Mouse (Mus musculus) forebrain, embryonic 13.5 days (tissue): ENCODE measurements at regions not wholly inside any gene's neighbourhood (a gene's known extent, or its start where the extent isn't known, plus 50 kb on each side); places are given as distances from the start of the nearest gene placed in this dataset.
A peak's percentile ranks its signal among the peaks of the same experiment; 100 is the strongest.

Source experiments
- ATAC-seq: fragments of 200-750 bp; cut with Nextera tagmentation; 2 replicates; pipeline ENCODE4 v1.8.0; 2017
- H3K27ac ChIP-seq: fragments of 300-500 bp; sonication (generic); 2 replicates; pipeline ENCODE4 v1.5.1; 2015; ENCODE audit warnings: inconsistent platforms, mild to moderate bottlenecking, moderate library complexity
- H3K27me3 ChIP-seq: fragments of 300-500 bp; sonication (generic); 2 replicates; pipeline ENCODE4 v1.6.1; 2015; ENCODE audit warnings: mild to moderate bottlenecking, inconsistent platforms
- H3K36me3 ChIP-seq: fragments of 300-500 bp; sonication (generic); 2 replicates; pipeline ENCODE4 v1.6.1; 2015; ENCODE audit warnings: mild to moderate bottlenecking, inconsistent platforms; ENCODE audit not compliant: poor library complexity, severe bottlenecking
- H3K4me1 ChIP-seq: fragments of 300-500 bp; sonication (generic); 2 replicates; pipeline ENCODE4 v1.6.1; 2015; ENCODE audit warnings: inconsistent platforms
- H3K4me2 ChIP-seq: fragments of 300-500 bp; sonication (generic); 2 replicates; pipeline ENCODE4 v1.6.1; 2015; ENCODE audit warnings: inconsistent platforms, mild to moderate bottlenecking, moderate library complexity
- H3K4me3 ChIP-seq: fragments of 300-500 bp; sonication (generic); 2 replicates; pipeline ENCODE4 v1.5.1; 2015; ENCODE audit warnings: mild to moderate bottlenecking, inconsistent platforms
- H3K9ac ChIP-seq: fragments of 300-500 bp; sonication (generic); 2 replicates; pipeline ENCODE4 v1.6.1; 2015; ENCODE audit warnings: mild to moderate bottlenecking, inconsistent platforms
- H3K9me3 ChIP-seq: fragments of 300-500 bp; sonication (generic); replicated peaks from 2 replicates; pipeline ENCODE4 v1.6.1; 2016; ENCODE audit warnings: inconsistent platforms
- WGBS: fragments of 180-500 bp; shearing (Covaris S2); methylation state at CpG from one replicate; pipeline ENCODE4 v1.1.7; 2015; 5-methylcytosine and 5-hydroxymethylcytosine counted together

- WGBS, result 40% methylated on average over 3 of the region's 3 CpGs
- Histone ChIP-seq H3K4me3 (no peak overlapping the region), H3K36me3 (no peaks in the 10 kb centered on the region), H3K4me2 (no peak overlapping the region), H3K9me3 (no peaks in the 10 kb centered on the region), H3K9ac (no peak overlapping the region), H3K4me1 (peaks cover 5% of the 10 kb centered on the region; the same call in 1 of the 2 replicates), H3K27ac (no peak overlapping the region), H3K27me3 (no peaks in the 10 kb centered on the region)
- no peak for ATAC-seq
Observed at GRCm38 (mm10) chr3:101749841-101750240, 98.9 kb downstream of the Mab21l3 start.

DNA sequence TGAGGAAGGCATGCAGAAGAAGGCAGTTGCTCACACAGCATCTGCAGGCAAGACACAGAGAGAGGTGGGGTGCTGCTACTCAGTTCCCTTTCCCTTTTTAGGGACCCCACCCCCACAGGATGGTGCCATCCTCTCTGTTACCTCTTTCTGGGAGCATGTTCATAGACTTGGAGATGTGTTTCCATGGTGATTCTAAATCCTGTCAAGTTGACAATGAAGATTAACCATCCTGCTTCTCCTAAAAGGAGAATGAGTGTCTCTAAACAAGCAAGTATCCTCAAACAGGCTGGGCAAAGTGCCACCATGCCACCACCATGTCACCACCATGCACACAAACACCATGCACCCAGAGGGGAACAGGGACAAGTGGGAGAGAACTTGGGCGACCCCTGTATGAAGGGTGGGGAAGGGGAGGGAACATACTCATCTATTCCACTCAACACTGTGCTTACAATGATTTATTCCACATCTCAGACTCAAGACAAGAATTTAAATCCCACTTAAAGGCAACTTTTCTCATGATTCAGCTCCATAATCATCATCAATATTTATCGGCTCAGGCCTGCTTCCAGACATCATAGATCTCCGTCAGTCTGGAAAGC is 99.6 kb downstream of the Mab21l3 start:
- H3K27me3 ChIP-seq, result no peaks in the 10 kb centered on the region
- 64% methylated on average over 3 of the region's 3 CpGs for WGBS
- H3K27ac ChIP-seq, result no peak overlapping the region
- peaks cover 5% of the 10 kb centered on the region; the same call in 1 of the 2 replicates for H3K4me1 ChIP-seq
- no peak overlapping the region for H3K4me2 ChIP-seq
- ATAC-seq, result no peak
- H3K4me3 ChIP-seq, result no peak overlapping the region
- H3K9ac ChIP-seq, result no peak overlapping the region
- H3K36me3 ChIP-seq, result no peaks in the 10 kb centered on the region
- H3K9me3 ChIP-seq, result no peaks in the 10 kb centered on the region

GRCm38 (mm10) chr3:101748186-101748585 is 100.6 kb downstream of the Mab21l3 start:
- no peak for ATAC-seq

DNA sequence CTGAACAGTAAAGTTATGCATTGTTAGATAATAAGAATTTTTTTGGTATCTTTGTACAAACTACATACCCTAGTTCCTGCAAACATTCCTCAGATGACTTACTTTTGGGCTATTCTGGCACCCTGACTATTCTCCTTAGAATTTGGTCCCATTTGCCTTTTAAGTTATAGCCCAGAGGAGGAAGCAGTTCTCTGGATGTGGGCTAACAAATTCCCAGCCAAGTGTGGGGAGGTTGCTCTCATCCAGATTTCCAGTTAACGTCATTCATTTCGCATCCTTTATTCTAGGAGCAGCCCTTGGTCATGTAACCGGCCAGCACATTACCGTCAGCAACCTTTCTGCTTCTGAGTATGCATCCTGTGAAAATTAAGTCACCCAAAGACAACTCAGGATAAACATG is 107.9 kb downstream of the Mab21l3 start:
- ATAC-seq, result no peak
- Histone ChIP-seq H3K4me3 (no peak overlapping the region), H3K4me1 (no peaks in the 10 kb centered on the region), H3K9ac (no peak overlapping the region), H3K4me2 (no peak overlapping the region), H3K27me3 (no peaks in the 10 kb centered on the region), H3K9me3 (no peaks in the 10 kb centered on the region), H3K36me3 (no peaks in the 10 kb centered on the region), H3K27ac (no peak overlapping the region)
- 86% methylated on average over 4 of the region's 4 CpGs for WGBS

More at GRCm38 (mm10) chr3:101748186-101748585, 100.6 kb downstream of the Mab21l3 start:
- Histone ChIP-seq H3K27ac (no peak overlapping the region), H3K9ac (no peak overlapping the region), H3K9me3 (no peaks in the 10 kb centered on the region), H3K4me3 (no peak overlapping the region), H3K36me3 (no peaks in the 10 kb centered on the region), H3K4me2 (no peak overlapping the region), H3K27me3 (no peaks in the 10 kb centered on the region), H3K4me1 (peaks cover 5% of the 10 kb centered on the region; the same call in 1 of the 2 replicates)
- 48% methylated on average over 4 of the region's 4 CpGs for WGBS

DNA sequence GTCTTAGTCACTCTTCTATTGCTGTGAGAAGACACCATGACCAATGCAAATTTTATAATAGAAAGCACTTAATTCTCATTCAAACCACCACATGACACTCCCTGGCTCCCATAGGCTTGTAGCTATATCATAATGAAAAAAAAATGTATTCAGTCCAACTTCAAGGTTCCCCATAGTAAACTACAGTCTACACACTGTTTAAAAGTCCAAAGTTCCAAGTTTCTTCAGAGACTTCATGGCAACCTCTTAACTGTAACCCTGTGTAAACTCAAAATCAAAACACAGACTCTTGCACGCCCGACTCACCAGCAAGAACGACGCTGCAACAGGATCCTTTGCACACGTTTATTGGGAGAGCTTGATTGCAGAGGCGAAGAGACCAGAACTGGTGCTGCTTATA is 111.6 kb downstream of the Mab21l3 start:
- no peak overlapping the region for H3K4me2 ChIP-seq
- ATAC-seq, result no peak
- H3K9ac ChIP-seq, result no peak overlapping the region
- H3K27ac ChIP-seq, result no peak overlapping the region
- H3K4me3 ChIP-seq, result no peak overlapping the region
- no peaks in the 10 kb centered on the region for H3K4me1 ChIP-seq
- no peaks in the 10 kb centered on the region for H3K36me3 ChIP-seq
- WGBS, result 93% methylated on average over 6 of the region's 6 CpGs
- no peaks in the 10 kb centered on the region for H3K27me3 ChIP-seq
- peaks cover 9% of the 10 kb centered on the region for H3K9me3 ChIP-seq

- WGBS, result 93% methylated on average over 3 of the region's 3 CpGs
- ATAC-seq, result no peak
- H3K36me3 ChIP-seq, result no peaks in the 10 kb centered on the region
Observed at GRCm38 (mm10) chr3:101729044-101729443, 119.7 kb downstream of the Mab21l3 start.

GRCm38 (mm10) chr3:101722926-101723325 is 118.4 kb upstream of the Atp1a1 start:
- H3K9ac ChIP-seq, result no peak overlapping the region
- no peaks in the 10 kb centered on the region for H3K27me3 ChIP-seq
- H3K4me3 ChIP-seq, result no peak overlapping the region
- no peak overlapping the region for H3K4me2 ChIP-seq
- no peaks in the 10 kb centered on the region for H3K36me3 ChIP-seq
- ATAC-seq, result no peak
- 24% methylated on average over 6 of the region's 6 CpGs for WGBS
- H3K9me3 ChIP-seq, result no peaks in the 10 kb centered on the region
- H3K4me1 ChIP-seq, result no peaks in the 10 kb centered on the region
- H3K27ac ChIP-seq, result no peak overlapping the region

More at GRCm38 (mm10) chr3:101729044-101729443, 119.7 kb downstream of the Mab21l3 start:
- Histone ChIP-seq H3K9ac (no peak overlapping the region), H3K27ac (no peak overlapping the region), H3K4me3 (no peak overlapping the region), H3K4me2 (no peak overlapping the region), H3K4me1 (no peaks in the 10 kb centered on the region), H3K27me3 (no peaks in the 10 kb centered on the region), H3K9me3 (peaks cover 9% of the 10 kb centered on the region)

DNA sequence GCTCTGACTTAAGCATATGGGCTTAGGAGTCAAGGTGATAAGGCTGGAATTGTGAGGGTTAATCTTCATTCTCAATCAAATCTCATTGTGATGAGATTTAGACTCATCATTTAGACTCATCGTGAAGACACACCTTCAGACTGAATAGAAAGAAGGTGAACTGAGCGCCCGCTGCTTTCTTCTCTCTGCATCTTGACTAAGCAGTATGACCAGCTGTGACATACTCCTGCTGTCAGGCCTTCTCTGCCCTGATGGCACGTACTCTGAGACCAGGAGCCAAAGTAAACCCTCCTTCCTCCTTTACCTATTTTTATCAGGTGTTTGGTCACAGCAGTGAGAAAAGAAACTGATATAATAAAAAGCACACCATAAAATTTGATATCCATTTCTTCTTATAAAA is 117.5 kb upstream of the Atp1a1 start:
- H3K9ac ChIP-seq, result no peak overlapping the region
- H3K9me3 ChIP-seq, result no peaks in the 10 kb centered on the region
- H3K4me1 ChIP-seq, result no peaks in the 10 kb centered on the region
- H3K4me3 ChIP-seq, result no peak overlapping the region
- 88% methylated on average over 4 of the region's 4 CpGs for WGBS
- H3K27ac ChIP-seq, result no peak overlapping the region
- ATAC-seq, result no peak
- H3K36me3 ChIP-seq, result no peaks in the 10 kb centered on the region
- H3K27me3 ChIP-seq, result no peaks in the 10 kb centered on the region
- no peak overlapping the region for H3K4me2 ChIP-seq

- Histone ChIP-seq H3K4me3 (no peak overlapping the region), H3K9ac (no peak overlapping the region), H3K27me3 (no peaks in the 10 kb centered on the region; the same call in 1 of the 2 replicates), H3K36me3 (no peaks in the 10 kb centered on the region), H3K4me1 (peaks cover 26% of the 10 kb centered on the region), H3K4me2 (no peak overlapping the region), H3K27ac (no peak overlapping the region), H3K9me3 (no peaks in the 10 kb centered on the region)
- no peak for ATAC-seq
Observed at GRCm38 (mm10) chr3:101715416-101715815, 110.9 kb upstream of the Atp1a1 start.

DNA sequence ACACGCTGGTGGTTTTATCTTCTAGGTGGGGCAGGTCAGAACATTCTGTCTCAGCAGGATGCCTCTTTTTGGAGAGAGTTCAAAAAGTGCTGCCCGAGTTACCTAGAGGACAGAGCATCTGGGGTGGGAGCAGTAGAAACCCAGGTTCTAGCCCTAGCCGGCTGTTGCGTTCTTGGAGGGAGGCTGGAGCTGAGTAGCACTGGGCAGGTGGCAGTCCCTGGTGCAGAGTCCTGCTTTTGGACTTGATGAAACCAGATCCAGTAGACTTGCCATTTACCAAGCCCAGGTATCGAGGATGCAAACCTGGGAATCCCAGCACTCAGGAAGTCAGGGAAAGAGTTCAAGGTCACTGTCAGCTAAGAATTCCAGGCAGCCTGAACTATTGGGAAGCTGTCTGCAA is 110.3 kb upstream of the Atp1a1 start:
- Histone ChIP-seq H3K36me3 (no peaks in the 10 kb centered on the region), H3K4me1 (peaks cover 26% of the 10 kb centered on the region), H3K4me3 (no peak overlapping the region), H3K9ac (no peak overlapping the region), H3K9me3 (no peaks in the 10 kb centered on the region), H3K27ac (no peak overlapping the region), H3K27me3 (no peaks in the 10 kb centered on the region; the same call in 1 of the 2 replicates), H3K4me2 (no peak overlapping the region)
- no peak for ATAC-seq
- WGBS, result 89% methylated on average over 5 of the region's 5 CpGs

DNA sequence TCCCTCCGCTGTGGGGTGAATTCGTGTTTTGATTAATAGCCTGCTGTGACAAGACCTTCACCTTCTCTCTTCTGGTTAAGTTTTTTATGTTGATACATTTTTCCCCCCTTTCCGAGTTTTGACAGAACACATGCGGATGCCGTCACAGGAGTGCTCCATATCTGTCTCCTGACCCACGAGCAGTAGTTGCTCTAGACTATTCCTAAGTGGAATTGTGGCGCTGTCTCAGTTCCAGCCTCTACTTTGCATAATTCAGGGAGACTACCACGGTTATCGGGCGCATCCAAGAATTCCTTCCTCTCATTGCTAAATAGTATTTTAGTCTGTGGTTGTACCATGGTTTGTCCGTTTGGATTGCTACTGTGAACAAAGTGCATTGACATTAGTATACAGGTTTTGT is 109.2 kb upstream of the Atp1a1 start:
- H3K27ac ChIP-seq, result no peak overlapping the region
- no peaks in the 10 kb centered on the region for H3K9me3 ChIP-seq
- WGBS, result 68% methylated on average over 11 of the region's 11 CpGs
- H3K27me3 ChIP-seq, result no peaks in the 10 kb centered on the region; the same call in 1 of the 2 replicates
- ATAC-seq, result no peak
- H3K36me3 ChIP-seq, result no peaks in the 10 kb centered on the region
- H3K4me2 ChIP-seq, result 0 out of 2 replicates have a peak overlapping the region, but pooled peaks have one; percentile 4
- H3K9ac ChIP-seq, result no peak overlapping the region
- no peak overlapping the region for H3K4me3 ChIP-seq
- H3K4me1 ChIP-seq, result peaks cover 36% of the 10 kb centered on the region

GRCm38 (mm10) chr3:101713138-101713638 is 108.7 kb upstream of the Atp1a1 start:
- no peak overlapping the region for H3K4me3 ChIP-seq

GRCm38 (mm10) chr3:101712666-101713065 is 108.2 kb upstream of the Atp1a1 start:
- Histone ChIP-seq H3K27me3 (no peaks in the 10 kb centered on the region; the same call in 1 of the 2 replicates), H3K4me2 (no peak overlapping the region), H3K36me3 (no peaks in the 10 kb centered on the region), H3K9me3 (no peaks in the 10 kb centered on the region), H3K4me1 (peaks cover 37% of the 10 kb centered on the region), H3K9ac (no peak overlapping the region), H3K4me3 (no peak overlapping the region), H3K27ac (no peak overlapping the region)
- WGBS, result 74% methylated on average over 14 of the region's 14 CpGs
- ATAC-seq, result no peak

More at GRCm38 (mm10) chr3:101713138-101713638, 108.7 kb upstream of the Atp1a1 start:
- WGBS, result 26% methylated on average over 11 of the region's 11 CpGs
- peak overlapping the region; percentile 4; the same call in 1 of the 2 replicates for H3K4me2 ChIP-seq
- no peaks in the 10 kb centered on the region; the same call in 1 of the 2 replicates for H3K27me3 ChIP-seq
- no peaks in the 10 kb centered on the region for H3K36me3 ChIP-seq
- peaks cover 37% of the 10 kb centered on the region for H3K4me1 ChIP-seq
- peak; percentile 49; the same call in 1 of the 2 replicates for ATAC-seq
- 0 out of 2 replicates have a peak overlapping the region, but pooled peaks have one; percentile 22 for H3K9ac ChIP-seq
- H3K27ac ChIP-seq, result no peak overlapping the region
- no peaks in the 10 kb centered on the region for H3K9me3 ChIP-seq
